Mouse (Mus musculus): ENCODE data around the gene Tmem221. TPM values are rescaled to one million over a fixed set of nuclear protein-coding genes. Genes with fewer than 3 reads are reported as not detected.

Tmem221 gene
- polyA plus RNA-seq, 1 experiment from 2014 or later, result 4.4 TPM

DNA sequence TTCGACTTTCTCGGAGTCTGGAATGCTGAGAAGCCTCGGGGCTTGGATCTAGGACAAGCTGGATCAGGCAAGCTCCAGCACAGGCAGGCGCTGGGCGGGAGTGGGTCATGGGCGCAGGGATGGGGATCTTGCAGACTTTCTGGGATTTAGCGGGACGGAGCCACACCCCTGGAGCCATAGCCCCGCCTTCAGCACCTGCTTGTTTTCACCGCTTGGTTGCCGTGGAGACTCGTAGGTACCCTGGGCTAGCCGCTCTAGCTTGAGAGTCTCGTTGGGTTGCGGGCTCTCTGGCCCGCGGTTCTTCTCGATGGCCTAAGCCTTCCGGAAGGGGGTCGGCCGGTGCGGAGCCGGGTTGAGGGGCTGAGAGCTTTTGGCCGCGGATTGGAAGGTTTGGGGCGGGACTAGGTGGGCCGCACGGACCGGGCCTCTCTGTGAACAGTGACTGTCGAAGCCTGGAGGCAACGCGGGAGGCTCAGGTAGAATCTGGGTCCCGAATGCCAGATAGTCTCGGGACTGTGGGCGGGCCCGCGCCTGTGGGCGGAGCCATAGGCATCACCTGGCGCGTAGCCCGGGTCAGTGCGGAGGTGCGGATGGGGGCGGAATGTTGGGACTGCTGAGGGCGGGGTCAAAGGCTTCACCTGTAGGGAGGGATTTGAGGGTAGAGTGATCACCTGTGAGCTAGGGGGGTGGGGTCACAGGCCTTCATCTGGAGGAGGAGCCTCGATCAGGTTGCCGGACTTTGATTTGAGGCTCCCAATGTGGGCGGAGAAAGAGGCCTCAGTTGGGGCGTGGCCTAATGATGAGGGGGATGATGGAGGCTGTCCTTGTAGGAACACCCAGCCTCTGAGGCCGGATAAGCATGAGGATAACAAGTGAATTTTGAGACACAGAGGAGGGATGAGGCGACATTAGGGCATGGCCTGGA is 11.0 kb upstream of the Tmem221 start:
- H3K27ac ChIP-seq (ENCODE audit: low read length), result peak overlapping the region; percentile 91
- WGBS, result under 1% methylated on average over 51 of the region's 51 CpGs
- no peaks in the 10 kb centered on the region for H3K9me3 ChIP-seq (ENCODE audit: control insufficient read depth, low read length)
- H3K27me3 ChIP-seq (ENCODE audit: control insufficient read depth, insufficient read depth, low read depth, low read length), result no peaks in the 10 kb centered on the region
- peaks cover 9% of the 10 kb centered on the region for H3K4me1 ChIP-seq (replicated peaks; ENCODE audit: control insufficient read depth, insufficient read depth, low read length)
- ATAC-seq (ENCODE audit: low read depth), result peak; percentile 77
- no peaks in the 10 kb centered on the region for H3K36me3 ChIP-seq (ENCODE audit: control insufficient read depth, insufficient read depth, low read length)
- peak overlapping the region; percentile 70 for H3K9ac ChIP-seq (ENCODE audit: low read length)
- H3K4me2 ChIP-seq (ENCODE audit: low read depth, low read length), result peak overlapping the region; percentile 74
- H3K4me3 ChIP-seq (ENCODE audit: low read length), result peak overlapping the region; percentile 62

DNA sequence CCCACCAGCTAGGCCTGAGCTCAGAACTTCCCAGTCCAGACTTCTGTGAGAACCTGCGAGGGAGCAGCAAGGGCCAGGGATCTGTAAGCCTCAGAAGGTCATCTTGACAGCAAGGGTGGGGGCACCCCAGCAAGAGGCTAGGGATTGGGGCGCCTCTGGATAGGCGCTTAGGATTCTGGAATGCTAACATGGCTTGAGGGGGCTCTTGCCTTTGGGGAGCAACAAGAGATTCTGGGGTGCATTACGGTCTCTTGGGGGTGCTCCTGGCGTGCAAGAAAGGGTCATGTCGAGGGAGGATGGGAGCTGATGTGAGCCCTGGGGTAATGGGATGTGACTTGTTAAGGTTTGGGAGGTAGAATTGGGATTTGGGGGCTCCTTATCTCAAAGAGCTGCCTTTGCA is 10.3 kb upstream of the Tmem221 start:
- Histone ChIP-seq H3K4me3 (ENCODE audit: low read length) (peak overlapping the region; percentile 62), H3K27me3 (ENCODE audit: control insufficient read depth, insufficient read depth, low read depth, low read length) (no peaks in the 10 kb centered on the region), H3K4me1 (replicated peaks; ENCODE audit: control insufficient read depth, insufficient read depth, low read length) (peaks cover 9% of the 10 kb centered on the region), H3K4me2 (ENCODE audit: low read depth, low read length) (peak overlapping the region; percentile 74), H3K36me3 (ENCODE audit: control insufficient read depth, insufficient read depth, low read length) (no peaks in the 10 kb centered on the region), H3K27ac (ENCODE audit: low read length) (peak overlapping the region; percentile 91), H3K9ac (ENCODE audit: low read length) (peak overlapping the region; percentile 70), H3K9me3 (ENCODE audit: control insufficient read depth, low read length) (0 out of 2 replicates have a peak, but pooled peaks cover 2% of the 10 kb centered on the region)
- WGBS, result 30% methylated on average over 6 of the region's 6 CpGs
- ATAC-seq (ENCODE audit: low read depth), result no peak

DNA sequence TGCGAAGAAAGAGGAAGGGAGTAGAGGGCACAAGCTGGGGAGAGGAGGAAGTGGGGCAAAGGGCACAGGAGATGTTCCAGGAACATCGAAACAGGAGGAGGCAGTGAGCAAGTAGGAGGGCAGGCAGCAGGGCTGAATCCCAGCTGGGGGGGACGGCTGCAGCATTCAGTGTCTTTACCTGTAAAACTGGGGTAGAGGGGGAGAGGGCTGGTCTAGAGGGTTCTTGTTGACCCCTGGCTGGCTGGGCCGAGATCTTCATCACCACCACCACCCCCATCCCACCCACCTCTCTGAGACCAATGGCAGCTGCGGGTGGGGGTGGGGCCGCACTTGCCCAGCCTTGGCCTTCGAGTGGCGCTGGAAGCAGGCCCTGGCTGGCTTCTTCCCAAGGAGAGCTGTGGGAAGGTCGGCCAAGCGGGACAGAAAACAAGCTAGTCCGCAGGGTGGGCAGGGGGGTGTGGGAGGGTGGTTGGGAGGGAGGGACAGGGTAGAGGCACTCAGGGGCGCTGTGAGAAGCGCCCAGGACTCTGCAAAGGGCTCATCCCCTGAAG is 9.8 kb upstream of the Tmem221 start, which contains the start of gene Slc27a1:
Gene Slc27a1 (plus strand): TSS at position 496 of the 551 bp plus-strand sequence.
- no peaks in the 10 kb centered on the region for H3K27me3 ChIP-seq (ENCODE audit: control insufficient read depth, insufficient read depth, low read depth, low read length)

DNA sequence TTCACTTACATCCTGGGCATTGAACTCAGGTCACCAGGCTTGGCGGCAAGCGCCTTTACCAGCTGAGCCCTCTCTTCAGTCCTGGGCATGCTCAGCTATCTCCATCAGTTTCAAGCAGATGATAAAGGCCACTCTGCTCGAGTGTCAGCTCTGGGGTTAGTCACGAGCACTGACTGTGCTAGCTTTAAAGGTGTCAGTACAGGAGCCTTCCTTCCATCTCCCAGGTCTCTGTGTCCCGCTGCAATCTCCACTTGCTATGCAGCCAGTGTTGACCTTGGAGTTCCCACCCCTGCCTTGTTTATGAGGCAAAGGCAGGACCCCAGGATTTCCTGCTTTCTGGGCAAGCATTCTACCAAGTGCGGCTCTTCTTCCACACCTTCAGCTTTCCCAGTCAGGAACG is 8.9 kb upstream of the Tmem221 start:
- Histone ChIP-seq H3K9ac (ENCODE audit: low read length) (no peak overlapping the region), H3K4me3 (ENCODE audit: low read length) (no peak overlapping the region), H3K27ac (ENCODE audit: low read length) (no peak overlapping the region), H3K4me2 (ENCODE audit: low read depth, low read length) (no peak overlapping the region), H3K27me3 (ENCODE audit: control insufficient read depth, insufficient read depth, low read depth, low read length) (peaks cover 4% of the 10 kb centered on the region), H3K36me3 (ENCODE audit: control insufficient read depth, insufficient read depth, low read length) (no peaks in the 10 kb centered on the region), H3K9me3 (ENCODE audit: control insufficient read depth, low read length) (0 out of 2 replicates have a peak, but pooled peaks cover 2% of the 10 kb centered on the region), H3K4me1 (replicated peaks; ENCODE audit: control insufficient read depth, insufficient read depth, low read length) (peaks cover 11% of the 10 kb centered on the region)
- WGBS, result 63% methylated on average over 7 of the region's 7 CpGs
- no peak for ATAC-seq (ENCODE audit: low read depth)

More for the DNA sequence above, 9.8 kb upstream of the Tmem221 start, which contains the start of gene Slc27a1:
- Histone ChIP-seq H3K27ac (ENCODE audit: low read length) (peak within 1 kb of the TSS; percentile 91), H3K36me3 (ENCODE audit: control insufficient read depth, insufficient read depth, low read length) (no peaks in the 10 kb centered on the region), H3K9ac (ENCODE audit: low read length) (peak within 1 kb of the TSS; percentile 70), H3K4me1 (replicated peaks; ENCODE audit: control insufficient read depth, insufficient read depth, low read length) (peaks cover 9% of the 10 kb centered on the region), H3K9me3 (ENCODE audit: control insufficient read depth, low read length) (0 out of 2 replicates have a peak, but pooled peaks cover 2% of the 10 kb centered on the region), H3K4me3 (ENCODE audit: low read length) (peak within 1 kb of the TSS; percentile 62), H3K4me2 (ENCODE audit: low read depth, low read length) (peak within 1 kb of the TSS; percentile 74)
- 11% methylated on average over 13 of the region's 13 CpGs for WGBS
- ATAC-seq (ENCODE audit: low read depth), result no peak

DNA sequence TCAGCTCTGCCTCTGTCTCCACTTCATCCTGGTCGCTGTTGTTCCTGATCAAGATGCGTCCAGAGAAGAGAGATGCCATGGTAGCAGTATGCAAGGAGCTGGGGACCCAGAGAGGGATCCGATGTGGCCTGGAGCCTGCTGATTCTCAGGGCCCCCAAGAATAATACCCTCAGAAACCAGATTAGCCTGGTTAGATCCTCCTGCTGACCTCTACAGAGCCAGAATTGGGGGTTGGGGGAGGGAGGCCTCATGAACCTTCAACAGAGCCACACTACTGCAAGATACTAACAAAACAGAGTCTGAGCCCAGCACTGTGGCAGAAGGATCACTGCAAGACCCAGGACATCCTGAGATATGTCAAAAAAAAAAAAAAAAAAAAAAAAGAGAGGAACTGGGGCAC is 7.8 kb upstream of the Tmem221 start, which contains the start of gene Nxnl1:
Gene Nxnl1 (minus strand): TSS at position 101 of the 400 bp plus-strand sequence.
- Histone ChIP-seq H3K4me3 (ENCODE audit: low read length) (no peak within 1 kb of the TSS), H3K36me3 (ENCODE audit: control insufficient read depth, insufficient read depth, low read length) (no peaks in the 10 kb centered on the region), H3K27me3 (ENCODE audit: control insufficient read depth, insufficient read depth, low read depth, low read length) (peaks cover 15% of the 10 kb centered on the region), H3K4me1 (replicated peaks; ENCODE audit: control insufficient read depth, insufficient read depth, low read length) (peaks cover 13% of the 10 kb centered on the region), H3K27ac (ENCODE audit: low read length) (no peak within 1 kb of the TSS), H3K9me3 (ENCODE audit: control insufficient read depth, low read length) (0 out of 2 replicates have a peak, but pooled peaks cover 2% of the 10 kb centered on the region), H3K4me2 (ENCODE audit: low read depth, low read length) (no peak within 1 kb of the TSS), H3K9ac (ENCODE audit: low read length) (no peak within 1 kb of the TSS)
- whole genome bisulfite sequencing, result 62% methylated on average over 3 of the region's 3 CpGs
- no peak for ATAC-seq (ENCODE audit: low read depth)

DNA sequence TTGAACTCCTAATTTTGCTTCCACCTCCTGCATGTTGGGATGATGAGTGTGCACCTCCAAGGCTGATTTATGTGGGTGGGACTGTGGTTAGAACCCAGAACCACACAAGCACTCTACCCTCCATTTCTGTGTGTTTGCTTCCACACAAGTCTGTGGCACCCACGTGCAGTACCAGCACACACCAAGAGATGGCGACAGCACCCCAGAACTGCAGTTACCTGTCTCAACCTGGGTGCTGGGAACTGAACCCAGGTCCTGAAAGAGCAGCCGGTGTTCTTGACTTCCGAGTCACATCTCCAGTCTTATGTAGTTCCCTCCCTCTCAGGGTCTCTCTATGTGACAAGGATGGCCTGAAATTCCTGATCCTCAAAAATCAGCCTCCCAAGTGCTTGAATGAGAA is 5.3 kb upstream of the Tmem221 start:
- no peak overlapping the region for H3K4me2 ChIP-seq (ENCODE audit: low read depth, low read length)
- no peak overlapping the region for H3K4me3 ChIP-seq (ENCODE audit: low read length)
- no peak overlapping the region for H3K27ac ChIP-seq (ENCODE audit: low read length)
- H3K4me1 ChIP-seq (replicated peaks; ENCODE audit: control insufficient read depth, insufficient read depth, low read length), result peaks cover 10% of the 10 kb centered on the region
- H3K27me3 ChIP-seq (ENCODE audit: control insufficient read depth, insufficient read depth, low read depth, low read length), result peaks cover 25% of the 10 kb centered on the region
- no peak for ATAC-seq (ENCODE audit: low read depth)
- WGBS, result 89% methylated on average over 4 of the region's 4 CpGs
- no peak overlapping the region for H3K9ac ChIP-seq (ENCODE audit: low read length)
- H3K36me3 ChIP-seq (ENCODE audit: control insufficient read depth, insufficient read depth, low read length), result no peaks in the 10 kb centered on the region
- H3K9me3 ChIP-seq (ENCODE audit: control insufficient read depth, low read length), result 0 out of 2 replicates have a peak, but pooled peaks cover 2% of the 10 kb centered on the region

DNA sequence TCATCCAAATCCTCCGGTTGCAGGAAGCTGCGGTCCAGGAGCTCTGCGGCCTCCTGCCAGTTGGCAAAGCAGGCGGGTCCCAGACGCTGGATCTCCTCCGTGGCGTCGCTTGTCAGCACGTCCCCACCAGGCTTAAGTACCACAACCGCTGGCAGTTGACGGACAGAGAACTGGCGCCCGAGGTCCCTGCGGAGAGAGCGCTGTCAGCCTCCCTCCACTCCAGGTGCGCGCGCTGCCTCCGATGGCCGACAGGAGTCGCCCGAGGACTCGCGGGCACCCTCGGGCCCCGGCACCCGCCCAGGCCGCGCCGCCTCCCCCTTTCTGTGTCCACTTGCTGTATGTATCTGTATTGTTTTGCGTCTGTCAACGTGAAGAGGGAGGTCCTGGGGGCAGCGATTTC is 4.1 kb upstream of the Tmem221 start:
- peak overlapping the region; percentile 28 for H3K4me3 ChIP-seq (ENCODE audit: low read length)
- ATAC-seq (ENCODE audit: low read depth), result peak; percentile 44
- peak overlapping the region; percentile 30 for H3K9ac ChIP-seq (ENCODE audit: low read length)
- H3K4me2 ChIP-seq (ENCODE audit: low read depth, low read length), result peak overlapping the region; percentile 52
- H3K36me3 ChIP-seq (ENCODE audit: control insufficient read depth, insufficient read depth, low read length), result no peaks in the 10 kb centered on the region
- H3K27me3 ChIP-seq (ENCODE audit: control insufficient read depth, insufficient read depth, low read depth, low read length), result peaks cover 37% of the 10 kb centered on the region
- no peak overlapping the region for H3K27ac ChIP-seq (ENCODE audit: low read length)
- WGBS, result 2% methylated on average over 33 of the region's 33 CpGs
- H3K4me1 ChIP-seq (replicated peaks; ENCODE audit: control insufficient read depth, insufficient read depth, low read length), result peaks cover 7% of the 10 kb centered on the region
- H3K9me3 ChIP-seq (ENCODE audit: control insufficient read depth, low read length), result 0 out of 2 replicates have a peak, but pooled peaks cover 2% of the 10 kb centered on the region

DNA sequence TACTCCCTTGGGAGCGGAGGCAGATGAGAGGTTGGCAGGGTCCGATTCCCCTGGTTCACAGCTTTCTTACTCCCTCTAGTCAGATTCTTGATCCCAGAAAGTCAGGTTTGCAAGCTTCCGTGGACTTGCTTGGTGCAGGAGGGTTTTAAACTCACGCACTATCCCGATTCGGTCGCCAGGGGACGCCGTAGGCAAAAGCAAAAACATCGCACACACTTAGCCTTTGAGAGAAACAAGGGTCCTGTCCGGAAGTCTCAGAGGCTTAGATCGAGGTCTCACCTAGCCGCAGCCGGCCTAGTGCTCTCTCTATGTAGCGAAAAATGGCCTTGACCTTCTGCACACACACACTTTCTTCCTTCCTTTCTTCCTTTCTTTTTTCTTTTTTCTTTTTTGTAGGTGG is 2.7 kb upstream of the Tmem221 start:
- Histone ChIP-seq H3K4me1 (replicated peaks; ENCODE audit: control insufficient read depth, insufficient read depth, low read length) (peaks cover 7% of the 10 kb centered on the region), H3K27me3 (ENCODE audit: control insufficient read depth, insufficient read depth, low read depth, low read length) (peaks cover 47% of the 10 kb centered on the region), H3K9me3 (ENCODE audit: control insufficient read depth, low read length) (0 out of 2 replicates have a peak, but pooled peaks cover 2% of the 10 kb centered on the region), H3K9ac (ENCODE audit: low read length) (no peak overlapping the region), H3K27ac (ENCODE audit: low read length) (no peak overlapping the region), H3K36me3 (ENCODE audit: control insufficient read depth, insufficient read depth, low read length) (no peaks in the 10 kb centered on the region), H3K4me2 (ENCODE audit: low read depth, low read length) (no peak overlapping the region), H3K4me3 (ENCODE audit: low read length) (no peak overlapping the region)
- peak; percentile 48 for ATAC-seq (ENCODE audit: low read depth)
- WGBS, result 3% methylated on average over 15 of the region's 15 CpGs

DNA sequence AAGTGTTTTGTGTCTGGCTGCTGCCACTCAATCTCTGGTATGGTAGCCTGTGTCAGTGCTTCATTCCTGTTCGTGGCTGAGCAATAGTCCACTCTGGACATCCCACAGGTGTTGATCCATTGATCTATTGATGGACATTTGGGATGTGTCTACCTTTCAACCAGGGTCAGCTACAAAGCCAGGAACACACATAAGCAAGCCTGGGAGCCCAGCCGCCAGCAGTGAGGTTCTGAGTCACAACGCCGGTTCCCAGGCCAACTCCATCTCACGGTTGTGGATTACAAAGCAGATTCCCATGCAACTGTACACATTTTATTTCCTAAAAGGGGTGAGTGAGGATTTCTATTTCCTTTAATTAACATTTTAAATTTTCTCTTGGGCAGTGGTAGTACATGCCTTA is 2.1 kb upstream of the Tmem221 start:
- H3K4me3 ChIP-seq (ENCODE audit: low read length), result no peak overlapping the region
- WGBS, result 80% methylated on average over 5 of the region's 5 CpGs
- no peak overlapping the region for H3K9ac ChIP-seq (ENCODE audit: low read length)
- no peak overlapping the region for H3K4me2 ChIP-seq (ENCODE audit: low read depth, low read length)
- H3K27ac ChIP-seq (ENCODE audit: low read length), result no peak overlapping the region
- H3K4me1 ChIP-seq (replicated peaks; ENCODE audit: control insufficient read depth, insufficient read depth, low read length), result peaks cover 7% of the 10 kb centered on the region
- no peaks in the 10 kb centered on the region for H3K36me3 ChIP-seq (ENCODE audit: control insufficient read depth, insufficient read depth, low read length)
- H3K9me3 ChIP-seq (ENCODE audit: control insufficient read depth, low read length), result 0 out of 2 replicates have a peak, but pooled peaks cover 2% of the 10 kb centered on the region
- no peak for ATAC-seq (ENCODE audit: low read depth)
- H3K27me3 ChIP-seq (ENCODE audit: control insufficient read depth, insufficient read depth, low read depth, low read length), result peaks cover 47% of the 10 kb centered on the region

Measured in lung, embryonic 16.5 days (tissue).